Mouse (Mus musculus) lung, postnatal 0 days (tissue): ENCODE measurements at regions not wholly inside any gene's neighbourhood (a gene's known extent, or its start where the extent isn't known, plus 50 kb on each side); places are given as distances from the start of the nearest gene placed in this dataset.

Experiments
- CTCF ChIP-seq: IDR thresholded peaks from 2 replicates; pipeline ENCODE4 v1.5.1; 2016; ENCODE audit warnings: antibody characterized with exemption, mild to moderate bottlenecking
- EP300 ChIP-seq: IDR thresholded peaks from 2 replicates; pipeline ENCODE4 v1.6.1; 2016; ENCODE audit warnings: antibody characterized with exemption, mild to moderate bottlenecking, control low read depth

DNA sequence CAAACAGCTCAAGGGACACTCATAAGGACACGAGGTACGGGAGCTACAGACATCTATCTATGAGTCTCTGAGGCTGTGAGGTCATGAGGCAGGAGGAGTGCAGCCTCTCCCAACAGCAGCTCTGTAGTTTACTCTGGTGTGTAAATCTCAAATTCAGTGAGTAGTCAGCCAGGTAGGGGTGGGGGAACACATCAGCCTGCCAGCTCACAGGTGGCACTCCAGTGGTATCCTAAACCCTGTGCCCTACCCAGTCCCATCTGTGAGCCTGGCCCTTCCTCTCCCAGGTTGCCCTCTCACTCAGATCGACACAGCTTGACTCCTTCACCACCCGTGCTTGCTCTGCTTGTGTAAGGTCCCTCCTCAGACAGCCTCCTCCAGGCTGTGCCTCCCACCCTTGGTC is 202.2 kb downstream of the Sipa1l2 start:
- TF ChIP-seq EP300 (no peak), CTCF (no peak)
